Mouse (Mus musculus): ENCODE results near the gene Ubb. TPM values are rescaled to one million over a fixed set of nuclear protein-coding genes. Genes with fewer than 3 reads are reported as not detected.
A peak's percentile ranks its signal among the peaks of the same experiment; 100 is the strongest.

Gene Ubb
- total RNA-seq, 2 experiments from 2014 or later = 692 to 747 TPM

GRCm38 (mm10) chr11:62551226-62552119 lies 502 bp downstream of the Ubb start:
- DNase-seq = peak; percentile 84

DNA sequence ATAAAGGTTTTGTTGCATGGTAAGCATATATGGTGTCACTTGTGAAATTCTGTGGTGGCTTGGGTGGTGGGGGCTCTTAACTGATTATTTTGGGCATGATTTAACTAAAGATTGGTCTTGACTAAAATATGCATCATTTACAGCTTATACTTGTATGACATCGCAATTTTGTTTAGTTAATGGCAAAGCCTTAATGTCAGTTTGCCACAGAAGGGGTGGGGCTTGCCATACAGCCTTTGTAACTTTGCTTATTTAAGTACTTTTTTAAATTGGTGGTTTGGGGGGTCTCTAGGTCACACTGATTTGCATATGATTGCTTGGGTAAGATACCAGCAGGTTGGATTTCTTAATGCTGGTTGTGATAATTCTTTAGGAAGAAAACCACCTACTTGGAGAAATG lies 2.2 kb downstream of the Ubb start:
- no peak for DNase-seq

- DNase-seq = no peak
Measured at GRCm38 (mm10) chr11:62553633-62554032, 2.7 kb downstream of the Ubb start.

- no peak for DNase-seq
Measured at GRCm38 (mm10) chr11:62554163-62554855, 3.3 kb downstream of the Ubb start.

DNA sequence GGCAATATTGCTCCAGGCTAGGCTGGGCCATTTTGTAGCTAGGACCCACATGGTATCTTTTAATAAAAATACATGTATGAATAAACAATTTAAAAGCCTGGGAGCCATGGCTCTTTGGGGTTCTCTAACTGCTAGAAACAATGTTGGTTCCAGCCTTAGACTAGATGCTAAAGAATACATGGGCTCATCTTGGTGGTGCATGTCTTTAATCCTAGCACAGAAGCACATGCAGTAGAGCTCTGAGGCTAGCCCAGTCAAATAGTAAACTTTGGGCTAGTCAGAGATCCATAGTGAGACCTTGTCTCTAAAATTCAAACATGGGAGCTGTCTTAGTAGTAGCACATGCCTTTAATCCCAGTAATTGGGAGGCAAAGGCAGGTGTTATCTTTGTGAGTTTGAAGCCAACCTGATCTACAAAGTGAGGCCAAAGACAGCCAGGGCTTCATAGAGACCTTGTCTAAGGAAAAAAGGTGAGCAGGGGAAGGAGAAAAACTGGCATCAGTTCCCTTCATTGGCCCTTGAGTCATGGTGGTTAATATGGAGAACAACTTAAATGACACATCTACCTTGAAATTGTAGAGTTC lies 4.1 kb downstream of the Ubb start:
- DNase-seq = no peak

GRCm38 (mm10) chr11:62555896-62556412 lies 5.0 kb downstream of the Ubb start:
- no peak for DNase-seq

GRCm38 (mm10) chr11:62557205-62557604 lies 6.2 kb downstream of the Ubb start:
- no peak for DNase-seq

DNA sequence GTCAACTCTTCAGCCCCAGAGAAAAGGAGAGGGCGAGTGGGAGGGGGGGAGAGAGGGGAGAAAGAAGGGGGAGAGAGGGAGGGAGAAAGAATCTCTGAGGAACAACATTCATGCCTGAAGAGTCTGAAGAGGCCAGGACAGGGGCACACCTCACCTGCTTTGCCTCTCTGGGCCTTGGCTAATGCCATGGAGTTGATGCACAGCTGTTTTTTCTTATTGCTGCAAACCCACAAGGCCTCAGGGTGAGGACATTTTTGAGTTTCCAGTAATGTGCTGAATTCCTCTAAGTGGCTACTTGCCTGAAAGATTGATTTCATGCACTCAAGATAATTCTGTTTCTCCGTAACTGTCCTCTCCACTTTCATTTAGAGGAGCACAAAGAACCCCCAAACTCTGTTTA lies 7.2 kb downstream of the Ubb start:
- no peak for DNase-seq

DNA sequence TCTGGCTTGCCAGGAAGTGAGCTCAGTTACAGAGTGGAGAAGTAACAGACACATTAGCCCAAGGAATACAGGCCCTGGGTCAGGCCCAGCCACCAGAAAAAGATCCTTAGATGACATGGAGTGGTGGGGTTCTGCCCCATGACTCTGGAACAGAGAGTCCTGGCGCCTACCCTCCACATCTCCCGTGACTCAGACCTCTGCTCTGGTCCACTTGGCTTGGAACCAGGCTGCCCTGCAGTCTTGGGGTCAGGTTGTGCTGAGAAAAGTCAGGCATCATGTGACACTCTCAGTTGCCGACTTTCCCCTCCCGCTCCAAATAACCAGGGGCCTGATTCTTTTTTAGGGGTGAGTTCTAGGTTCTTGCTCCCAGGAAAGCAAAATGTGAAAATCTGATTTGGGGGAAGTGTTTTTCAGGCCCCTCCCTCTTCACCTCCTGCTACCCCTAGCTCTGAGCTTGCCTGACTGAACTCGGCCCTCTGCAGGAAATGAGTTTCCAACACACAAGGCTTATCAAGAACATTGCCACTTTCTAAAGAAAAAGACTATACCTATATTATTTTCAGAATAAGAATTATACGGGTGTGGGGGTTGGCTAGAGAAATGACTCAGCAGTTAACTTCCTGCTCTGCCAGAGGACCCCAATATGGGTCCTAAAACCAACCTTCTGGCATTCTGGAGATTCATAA lies 8.1 kb downstream of the Ubb start:
- peak; percentile 90 for DNase-seq

DNA sequence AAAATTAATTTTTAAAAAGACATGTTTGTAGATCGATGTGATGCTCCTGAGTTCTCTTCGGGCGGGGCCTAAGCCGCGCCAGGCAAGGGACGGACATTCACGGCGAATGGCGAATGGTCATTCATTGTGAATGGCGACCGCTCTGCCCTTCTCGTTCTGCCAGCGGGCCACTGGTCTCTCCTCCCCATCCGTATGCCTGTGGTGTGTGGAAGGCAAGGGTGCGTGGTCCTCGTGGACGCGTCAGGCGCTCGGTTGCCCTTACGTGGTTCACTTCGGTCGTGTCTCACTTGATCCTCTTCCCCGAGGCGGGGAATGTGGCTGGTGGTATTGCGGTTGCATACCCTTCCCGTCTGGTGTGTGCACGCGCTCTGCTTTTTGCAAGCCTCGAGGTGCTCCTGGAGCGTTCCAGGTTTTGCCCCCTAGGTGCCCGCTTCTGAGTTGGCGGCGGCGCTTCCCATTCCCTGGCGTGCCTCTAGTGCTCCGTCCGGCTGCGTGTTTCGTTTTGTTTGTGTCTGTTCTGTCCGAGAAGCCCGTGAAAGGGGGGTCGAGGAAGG lies 9.6 kb downstream of the Ubb start:
- DNase-seq = no peak

- no peak for DNase-seq
Measured at GRCm38 (mm10) chr11:62563590-62563989, 12.6 kb downstream of the Ubb start.

DNA sequence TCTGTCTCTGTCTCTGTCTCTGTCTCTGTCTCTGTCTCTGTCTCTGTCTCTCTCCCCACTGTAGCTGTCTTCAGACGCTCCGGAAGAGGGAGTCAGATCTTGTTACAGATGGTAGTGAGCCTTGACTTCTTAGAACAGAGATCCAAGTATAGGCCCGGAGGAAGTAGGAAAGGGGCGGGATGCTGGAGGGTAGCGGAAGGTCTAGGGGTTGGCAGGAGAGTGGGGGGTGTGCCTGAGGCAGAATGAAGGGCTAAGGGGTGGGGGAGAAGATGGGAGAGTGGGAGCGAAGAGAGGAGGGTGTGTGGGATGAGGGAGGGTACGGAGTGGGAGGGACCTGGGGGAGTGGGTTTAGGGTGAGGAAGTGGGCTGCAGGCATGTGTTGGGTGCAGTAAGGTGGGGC lies 14.8 kb downstream of the Ubb start:
- DNase-seq = no peak

GRCm38 (mm10) chr11:62566211-62566610 lies 15.2 kb downstream of the Ubb start:
- peak; percentile 12 for DNase-seq

- no peak for DNase-seq
Measured at GRCm38 (mm10) chr11:62568300-62568699, 17.3 kb downstream of the Ubb start.

GRCm38 (mm10) chr11:62573959-62574702 lies 23.2 kb downstream of the Ubb start, which contains the start of gene Trpv2:
Gene Trpv2 (plus strand): TSS chr11:62574486.
- peak; percentile 18 for DNase-seq

DNA sequence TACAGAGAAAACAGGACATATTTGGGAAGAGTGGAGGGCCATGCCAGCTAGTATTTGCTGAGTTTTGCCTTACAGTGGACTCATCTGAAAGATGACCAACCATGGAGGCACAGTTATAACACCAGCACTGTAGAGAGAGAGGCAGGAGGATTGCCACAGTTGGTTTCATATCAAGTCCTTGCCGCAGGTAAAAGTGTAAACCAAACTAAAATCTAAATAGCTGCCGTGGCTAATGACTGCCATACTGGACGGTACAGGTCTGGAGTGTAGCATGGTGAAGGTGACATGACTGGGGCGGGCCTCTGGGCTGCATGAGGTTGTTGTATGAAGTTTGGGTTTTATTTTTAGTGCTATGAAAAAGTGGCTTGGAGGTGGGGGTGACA lies 23.7 kb downstream of the Ubb start:
- no peak for DNase-seq

DNA sequence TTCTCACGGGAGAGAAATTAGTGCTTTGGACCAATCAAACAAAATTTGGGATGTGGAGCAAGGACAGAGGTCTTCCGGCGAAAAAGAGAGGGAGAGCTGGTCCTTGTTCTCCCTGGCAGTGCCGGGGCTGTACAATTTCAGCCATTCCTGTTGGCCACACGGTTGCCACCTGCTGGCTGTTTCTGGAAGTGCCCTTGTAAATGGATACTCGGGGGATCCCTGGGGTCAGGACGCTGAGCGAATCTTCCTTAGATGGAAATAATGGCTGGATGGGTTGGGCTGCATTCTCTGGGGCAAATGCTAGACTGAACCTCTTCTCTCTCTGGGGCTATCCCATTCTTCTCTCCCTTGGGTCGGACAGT lies 24.3 kb downstream of the Ubb start:
- peak; percentile 75 for DNase-seq

DNA sequence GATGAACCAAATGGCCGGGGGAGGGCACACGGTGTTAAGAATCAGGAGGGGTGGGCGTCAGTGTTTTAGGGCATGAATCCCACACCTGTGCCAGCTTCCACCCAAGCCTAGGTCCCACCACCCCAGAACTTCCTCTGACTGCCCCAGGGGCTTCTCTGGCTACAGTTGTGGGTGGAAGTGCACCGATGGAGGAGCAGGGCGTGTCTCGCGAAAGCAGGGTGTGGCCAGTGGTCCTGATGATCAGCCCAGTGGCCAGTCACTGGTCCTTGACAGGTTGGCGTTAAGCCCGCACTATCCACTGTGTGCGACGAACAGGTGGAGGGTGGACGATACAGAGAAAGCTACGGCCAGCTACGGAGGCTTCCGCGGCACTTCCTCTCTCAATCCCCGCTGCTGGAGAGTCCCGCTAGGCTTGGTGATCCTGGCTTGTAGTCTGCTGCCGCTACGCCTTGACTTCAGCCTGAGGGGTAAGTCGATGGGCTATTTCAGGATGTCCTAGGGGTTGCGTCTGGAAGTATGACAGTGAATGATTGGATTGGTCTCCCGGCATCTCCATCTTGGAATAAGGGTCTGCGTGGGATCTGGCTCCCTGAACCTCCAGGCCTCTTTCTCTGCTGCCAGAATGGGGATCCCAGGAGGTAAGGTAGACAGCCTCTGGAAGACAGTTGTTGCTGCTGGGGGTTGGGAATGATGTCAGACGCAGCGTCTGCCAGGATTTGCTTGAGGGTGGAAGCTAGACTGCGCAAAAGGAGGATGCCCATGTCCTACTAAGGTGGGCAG lies 24.9 kb downstream of the Ubb start:
- peak; percentile 35 for DNase-seq

DNA sequence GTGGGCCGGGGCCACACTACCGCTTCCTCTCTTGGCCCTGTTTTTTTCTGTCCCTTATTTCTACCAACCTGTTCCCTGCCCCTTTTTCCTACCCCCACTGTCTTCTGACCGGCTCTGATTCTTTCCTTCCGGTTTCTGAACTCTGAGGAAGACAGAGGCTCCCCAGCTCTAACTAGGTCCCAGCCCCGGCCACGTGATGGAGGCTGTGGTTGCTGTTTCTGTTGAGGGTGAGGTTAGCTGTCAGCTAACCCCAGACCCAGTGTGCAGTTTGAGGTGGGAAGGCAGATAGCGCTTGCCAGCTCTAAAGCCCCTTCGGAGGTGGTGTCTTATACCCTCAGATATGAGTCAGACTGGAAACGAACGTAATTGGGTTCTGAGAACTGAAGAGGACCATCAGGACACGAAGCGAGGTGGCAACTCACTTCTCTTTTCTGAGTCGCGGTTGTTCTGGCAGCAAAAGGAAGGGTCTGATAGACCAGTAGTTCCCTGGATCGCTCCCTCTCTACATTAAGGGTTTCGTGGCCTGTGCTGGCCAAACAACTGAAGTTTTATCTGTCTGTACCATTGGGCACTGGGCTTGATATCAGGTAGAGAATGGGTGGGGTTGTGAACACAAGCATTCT lies 25.7 kb downstream of the Ubb start:
- peak; percentile 28 for DNase-seq

- no peak for DNase-seq
Measured at GRCm38 (mm10) chr11:62583031-62583430, 32.1 kb downstream of the Ubb start.
